Mouse (Mus musculus): Measurements from ENCODE around the gene Lgals9.

DNA sequence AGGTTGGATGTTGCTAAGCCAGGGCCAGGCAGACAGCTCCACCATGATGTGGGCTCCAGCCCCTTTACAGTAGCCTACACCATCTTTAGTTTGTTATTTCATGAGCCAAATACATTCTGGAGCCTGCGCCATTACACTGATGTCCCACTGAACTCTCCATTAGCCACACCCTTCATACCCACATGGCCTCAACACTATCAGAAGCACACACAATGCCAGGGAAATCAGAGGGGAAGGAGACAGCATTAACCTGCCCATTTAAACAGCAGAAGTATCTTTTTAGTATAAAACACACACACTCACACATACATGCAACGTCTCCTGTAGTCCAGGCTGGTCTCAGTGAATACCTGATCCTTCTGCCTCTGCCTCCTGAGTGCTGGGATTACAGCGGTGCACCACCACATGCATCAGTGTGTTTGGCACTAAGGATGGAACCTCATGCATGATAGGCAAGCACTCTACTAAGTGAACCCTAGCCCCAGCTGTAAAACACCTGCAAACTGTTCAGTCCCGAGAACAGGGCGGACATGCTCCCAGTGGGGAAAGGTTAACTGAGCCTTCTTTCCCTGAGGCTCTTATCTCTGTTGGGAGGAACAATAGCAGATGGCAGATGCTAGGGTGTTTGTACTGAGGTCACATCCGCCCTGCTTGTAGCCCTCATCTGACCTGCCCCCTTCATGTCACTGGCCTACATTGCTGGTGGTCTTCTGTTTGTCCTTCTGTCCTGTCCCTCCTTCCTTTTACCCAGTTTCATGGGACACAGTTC is 23.4 kb upstream of the Lgals9 start:
- no peak for TF ChIP-seq CTCF (IDR thresholded peaks at IDR 0.05; ENCODE audit: extremely low read depth, insufficient read depth, insufficient read length, insufficient replicate concordance)
- no peak for TF ChIP-seq POLR2A (IDR thresholded peaks at IDR 0.05; ENCODE audit: low read depth, low read length)
